Mouse (Mus musculus) neural tube, embryonic 14.5 days (tissue): ENCODE measurements around the gene Mta3. TPM values are rescaled to one million over a fixed set of nuclear protein-coding genes. Genes with fewer than 3 reads are reported as not detected.

Source experiments
- ATAC-seq: fragments of 200-750 bp; cut with Nextera tagmentation; 2 replicates; pipeline ENCODE4 v1.8.0; 2017; ENCODE audit warnings: low read depth, mild to moderate bottlenecking, moderate TSS enrichment, moderate library complexity
- H3K27ac ChIP-seq: fragments of 300-500 bp; sonication (generic); 2 replicates; pipeline ENCODE4 v1.5.1; 2014; ENCODE audit warnings: low read depth, mild to moderate bottlenecking, control low read depth, low read length, moderate library complexity, mixed read lengths
- H3K27me3 ChIP-seq: fragments of 300-500 bp; sonication (generic); 2 replicates; pipeline ENCODE4 v1.6.1; 2014; ENCODE audit warnings: low read length; ENCODE audit not compliant: control insufficient read depth, insufficient read depth
- H3K36me3 ChIP-seq: fragments of 300-500 bp; sonication (generic); 2 replicates; pipeline ENCODE4 v1.6.1; 2014; ENCODE audit warnings: low read length, mixed read lengths; ENCODE audit not compliant: control insufficient read depth, insufficient read depth
- H3K4me1 ChIP-seq: fragments of 300-500 bp; sonication (generic); 2 replicates; pipeline ENCODE4 v1.6.1; 2014; ENCODE audit warnings: low read length; ENCODE audit not compliant: control insufficient read depth, insufficient read depth
- H3K4me2 ChIP-seq: fragments of 300-500 bp; sonication (generic); 2 replicates; pipeline ENCODE4 v1.6.1; 2014; ENCODE audit warnings: mild to moderate bottlenecking, low read depth, low read length, control low read depth
- H3K4me3 ChIP-seq: fragments of 300-500 bp; sonication (generic); 2 replicates; pipeline ENCODE4 v1.5.1; 2014; ENCODE audit warnings: low read depth, low read length, control low read depth, mixed read lengths
- H3K9ac ChIP-seq: fragments of 300-500 bp; sonication (generic); replicated peaks from 2 replicates; pipeline ENCODE4 v1.6.1; 2014; ENCODE audit warnings: low read depth, mild to moderate bottlenecking, control low read depth, low read length, mixed read lengths
- H3K9me3 ChIP-seq: fragments of 300-500 bp; sonication (generic); 2 replicates; pipeline ENCODE4 v1.6.1; 2016; ENCODE audit warnings: low read length; ENCODE audit not compliant: control insufficient read depth
- WGBS: fragments of 180-500 bp; shearing (Covaris S2); extraction: QIAGEN DNeasy Blood & Tissue Kit; methylation state at CpG from one replicate; pipeline ENCODE4 v1.1.7; 2014; 5-methylcytosine and 5-hydroxymethylcytosine counted together
- polyA plus RNA-seq: library from polyadenylated mRNA; unstranded; fragments of >200 nt; fragmentation: Nextera tagmentation; extraction: Ambion mirVana; gene quantifications from 2 replicates; pipeline ENCODE4 v1.2.1, GENCODE M21; 2014

The Mta3 gene
- polyA plus RNA-seq, 1 experiment from 2014 or later, result 35.0 TPM

DNA sequence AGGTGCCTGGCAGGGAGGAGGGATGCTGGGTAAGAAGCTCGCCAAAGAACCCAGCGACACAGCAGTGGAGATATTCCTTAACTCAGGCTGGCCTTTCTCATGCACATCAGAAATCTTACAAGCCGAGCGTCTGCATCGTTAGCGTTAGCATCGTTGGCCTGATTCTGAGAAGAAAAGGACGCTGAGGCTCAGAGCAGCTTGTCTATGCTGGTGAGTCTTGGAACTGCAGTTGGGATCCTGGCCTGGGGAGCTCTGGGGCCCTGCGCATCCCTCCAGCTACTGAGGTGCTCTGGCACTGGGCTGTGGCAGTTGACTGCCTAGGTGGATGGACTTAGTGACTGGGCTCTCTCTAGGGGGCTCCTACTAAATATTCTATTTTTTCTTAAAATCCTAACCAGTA, 133.2 kb downstream of the Mta3 start:
- no peak overlapping the region for H3K4me2 ChIP-seq
- ATAC-seq, result no peak
- H3K27me3 ChIP-seq, result no peaks in the 10 kb centered on the region
- 57% methylated on average over 9 of the region's 9 CpGs for WGBS
- no peak overlapping the region for H3K4me3 ChIP-seq
- H3K36me3 ChIP-seq, result no peaks in the 10 kb centered on the region
- H3K9me3 ChIP-seq, result no peaks in the 10 kb centered on the region
- no peak overlapping the region for H3K9ac ChIP-seq
- H3K4me1 ChIP-seq, result no peaks in the 10 kb centered on the region
- no peak overlapping the region for H3K27ac ChIP-seq

DNA sequence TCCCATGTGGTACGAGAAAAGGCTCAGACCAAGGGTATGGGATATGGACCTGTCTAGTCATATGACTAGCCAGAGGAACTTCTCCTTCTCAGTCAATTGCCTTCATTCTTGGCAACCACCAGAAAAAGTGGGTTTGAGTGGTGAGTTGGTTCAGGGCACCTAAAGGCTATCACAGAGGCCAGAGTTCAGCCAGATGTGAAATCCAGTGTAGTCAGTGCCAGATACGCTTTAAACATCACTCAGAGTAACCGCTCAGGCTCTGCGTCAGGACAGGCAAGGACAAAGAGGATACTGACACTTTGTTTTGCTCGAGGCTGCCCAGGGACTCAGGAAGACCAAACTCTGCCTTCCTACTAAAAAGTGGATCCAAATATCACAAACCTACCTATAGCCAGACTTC, 135.0 kb downstream of the Mta3 start:
- Histone ChIP-seq H3K4me1 (no peaks in the 10 kb centered on the region), H3K9me3 (no peaks in the 10 kb centered on the region), H3K27ac (no peak overlapping the region), H3K27me3 (no peaks in the 10 kb centered on the region), H3K4me2 (no peak overlapping the region), H3K36me3 (no peaks in the 10 kb centered on the region), H3K9ac (no peak overlapping the region), H3K4me3 (no peak overlapping the region)
- 85% methylated on average over 5 of the region's 5 CpGs for WGBS
- no peak for ATAC-seq

DNA sequence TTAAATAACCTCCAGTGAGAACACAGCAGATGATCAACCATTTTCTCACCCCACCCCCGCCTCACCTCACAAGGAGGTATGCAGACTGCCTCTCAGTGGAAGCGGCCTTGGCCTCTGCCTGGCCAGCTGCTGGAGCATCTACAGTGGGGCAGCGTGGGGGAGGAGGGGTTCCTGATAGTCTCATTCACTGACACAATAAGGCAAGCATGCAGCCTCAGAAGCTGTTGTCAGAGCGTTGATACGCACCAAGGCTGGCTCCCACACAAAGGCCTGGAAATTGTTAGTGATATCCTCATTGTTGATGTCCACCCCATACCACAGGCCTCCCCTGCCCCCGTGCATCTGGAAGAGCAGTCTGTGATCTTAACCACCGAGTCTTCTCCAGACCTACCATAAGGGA, 137.8 kb downstream of the Mta3 start:
- no peaks in the 10 kb centered on the region for H3K4me1 ChIP-seq
- no peak overlapping the region for H3K4me3 ChIP-seq
- no peaks in the 10 kb centered on the region for H3K27me3 ChIP-seq
- H3K4me2 ChIP-seq, result no peak overlapping the region
- no peak overlapping the region for H3K27ac ChIP-seq
- WGBS, result 65% methylated on average over 7 of the region's 7 CpGs
- H3K9me3 ChIP-seq, result no peaks in the 10 kb centered on the region
- no peaks in the 10 kb centered on the region for H3K36me3 ChIP-seq
- no peak overlapping the region for H3K9ac ChIP-seq
- no peak for ATAC-seq

DNA sequence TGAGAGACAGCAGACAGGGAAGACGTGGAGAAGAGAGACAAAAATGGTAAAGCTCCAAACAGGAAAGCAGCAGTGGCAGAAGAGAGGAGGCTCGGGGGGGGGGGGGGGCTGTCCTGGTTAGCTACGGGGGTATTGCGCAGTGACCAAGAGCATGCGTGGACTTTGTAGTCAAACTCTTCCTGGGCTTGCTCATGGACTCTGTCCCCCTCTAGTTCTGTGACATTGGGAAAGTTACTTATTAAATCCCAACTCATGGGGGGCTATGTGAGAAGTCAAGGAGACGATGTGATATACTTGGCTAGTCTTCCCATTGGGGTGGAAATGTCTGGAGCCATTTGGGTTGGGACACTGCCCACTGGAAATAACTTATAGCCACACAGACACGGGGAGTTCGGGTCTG, 139.6 kb downstream of the Mta3 start:
- no peaks in the 10 kb centered on the region for H3K9me3 ChIP-seq
- no peaks in the 10 kb centered on the region for H3K27me3 ChIP-seq
- WGBS, result 86% methylated on average over 8 of the region's 8 CpGs
- no peak overlapping the region for H3K4me3 ChIP-seq
- H3K27ac ChIP-seq, result no peak overlapping the region
- no peak overlapping the region for H3K9ac ChIP-seq
- no peaks in the 10 kb centered on the region for H3K36me3 ChIP-seq
- ATAC-seq, result no peak
- no peak overlapping the region for H3K4me2 ChIP-seq
- H3K4me1 ChIP-seq, result 0 out of 2 replicates have a peak, but pooled peaks cover 3% of the 10 kb centered on the region

DNA sequence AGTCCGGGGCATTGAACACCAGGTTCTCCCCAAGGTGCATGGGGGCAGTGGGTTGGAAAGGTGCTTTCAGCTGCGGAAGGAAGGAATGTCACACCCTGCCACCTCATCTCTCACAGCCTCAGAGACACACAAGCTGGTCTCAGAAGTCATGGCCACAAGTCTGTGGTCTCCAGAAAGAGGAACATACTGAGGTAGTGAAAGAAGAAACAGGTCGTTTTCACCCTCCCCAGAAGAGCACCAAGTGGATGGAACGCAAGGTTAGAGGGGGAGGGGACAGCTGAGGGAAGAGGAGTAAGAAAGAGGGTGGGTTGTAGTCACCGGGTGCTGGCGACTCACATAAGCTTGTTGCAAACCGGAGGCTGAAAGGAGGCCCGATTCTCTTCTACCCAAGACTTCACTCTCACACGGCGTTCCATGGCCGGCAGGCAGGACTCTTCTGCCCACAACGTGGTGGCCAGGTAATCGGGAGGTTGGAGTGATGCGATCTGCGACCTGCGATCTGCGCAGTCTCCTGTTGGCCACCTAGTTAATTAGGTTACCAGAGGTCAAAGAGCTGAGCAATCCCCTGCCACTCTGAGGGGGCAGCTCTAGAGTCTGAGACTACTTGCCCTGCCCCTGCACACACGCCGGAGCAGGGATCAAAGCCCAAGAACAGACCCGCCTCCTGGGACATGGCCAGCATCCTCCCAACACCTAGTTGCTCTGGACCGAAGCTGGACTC, 140.5 kb downstream of the Mta3 start:
- no peak overlapping the region for H3K4me2 ChIP-seq
- H3K4me1 ChIP-seq, result 0 out of 2 replicates have a peak, but pooled peaks cover 3% of the 10 kb centered on the region
- ATAC-seq, result no peak
- H3K9ac ChIP-seq, result no peak overlapping the region
- H3K27ac ChIP-seq, result no peak overlapping the region
- H3K9me3 ChIP-seq, result no peaks in the 10 kb centered on the region
- no peak overlapping the region for H3K4me3 ChIP-seq
- H3K27me3 ChIP-seq, result no peaks in the 10 kb centered on the region
- no peaks in the 10 kb centered on the region for H3K36me3 ChIP-seq
- 85% methylated on average over 21 of the region's 21 CpGs for WGBS

DNA sequence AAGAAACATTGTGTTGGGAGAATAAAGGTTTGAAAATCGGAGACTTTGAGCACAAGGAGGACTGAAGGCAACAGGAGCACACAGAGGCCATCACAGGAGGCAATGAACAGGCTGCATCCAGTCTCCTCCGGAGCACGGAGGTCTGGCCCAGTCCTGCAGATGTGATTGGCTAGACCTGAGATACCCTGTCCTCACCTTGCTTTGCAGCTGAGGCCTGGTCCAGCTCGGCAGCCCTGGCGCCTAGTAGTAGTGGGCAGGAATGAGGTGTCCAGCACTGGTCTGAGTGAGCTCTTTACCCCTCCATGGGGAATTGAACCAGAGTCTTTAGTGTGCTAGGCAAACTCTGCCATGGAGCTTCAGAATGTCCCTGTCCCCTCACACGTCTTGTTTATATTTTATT, 141.1 kb downstream of the Mta3 start:
- no peaks in the 10 kb centered on the region for H3K36me3 ChIP-seq

DNA sequence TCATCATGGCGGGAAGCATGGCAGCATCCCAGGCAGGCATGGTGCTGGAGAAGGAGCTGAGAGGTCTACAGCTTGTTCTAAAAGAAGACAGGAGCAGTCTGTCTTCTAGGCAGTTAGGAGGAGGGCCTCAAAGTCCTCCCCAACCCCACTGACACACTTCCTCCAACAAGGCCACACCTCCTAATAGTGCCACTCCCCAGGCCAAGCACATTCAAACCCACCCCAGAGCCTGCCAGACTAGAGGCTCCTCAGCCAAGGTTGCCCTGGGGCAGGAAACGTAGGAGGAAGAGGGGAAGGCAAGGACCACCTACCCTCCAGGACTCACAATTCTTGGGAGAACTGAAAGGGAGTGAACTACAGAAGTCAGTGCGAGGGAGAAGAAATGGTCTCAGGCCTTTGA, 141.9 kb downstream of the Mta3 start, which contains the start of gene Haao:
Gene Haao, minus strand, starts transcription at position 149 of the 400 bp plus-strand sequence.
- H3K27me3 ChIP-seq, result no peaks in the 10 kb centered on the region
- no peak within 1 kb of the TSS for H3K27ac ChIP-seq
- 0 out of 2 replicates have a peak, but pooled peaks cover 3% of the 10 kb centered on the region for H3K4me1 ChIP-seq
- WGBS, result 86% methylated on average over 3 of the region's 3 CpGs
- H3K4me2 ChIP-seq, result no peak within 1 kb of the TSS
- H3K9me3 ChIP-seq, result no peaks in the 10 kb centered on the region
- H3K36me3 ChIP-seq, result no peaks in the 10 kb centered on the region
- no peak within 1 kb of the TSS for H3K4me3 ChIP-seq
- ATAC-seq, result no peak
- H3K9ac ChIP-seq, result no peak within 1 kb of the TSS

More for the DNA sequence above, 141.1 kb downstream of the Mta3 start:
- WGBS, result 87% methylated on average over 6 of the region's 6 CpGs
- no peaks in the 10 kb centered on the region for H3K9me3 ChIP-seq
- H3K4me1 ChIP-seq, result 0 out of 2 replicates have a peak, but pooled peaks cover 3% of the 10 kb centered on the region
- no peak overlapping the region for H3K4me2 ChIP-seq
- no peak overlapping the region for H3K27ac ChIP-seq
- H3K27me3 ChIP-seq, result no peaks in the 10 kb centered on the region
- no peak overlapping the region for H3K9ac ChIP-seq
- no peak overlapping the region for H3K4me3 ChIP-seq
- no peak for ATAC-seq

DNA sequence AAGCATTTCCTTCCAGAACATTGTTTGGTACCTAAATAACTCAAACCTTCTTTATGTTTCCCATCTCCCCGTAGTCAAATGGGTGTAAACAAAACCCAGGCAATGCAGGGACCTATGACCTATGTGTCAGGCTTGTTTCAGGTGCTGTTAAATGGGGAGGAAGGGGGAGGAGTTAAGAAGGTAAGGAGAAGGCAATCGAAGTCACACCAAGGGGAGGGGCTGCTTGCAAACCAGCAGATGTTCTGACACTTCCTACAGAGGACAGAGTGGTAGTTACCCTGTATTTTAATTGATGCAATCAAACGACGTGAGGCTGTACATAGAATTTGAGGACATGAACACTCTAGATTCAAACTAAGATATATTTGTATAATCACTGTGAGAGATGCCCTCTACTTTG, 142.5 kb downstream of the Mta3 start:
- no peak overlapping the region for H3K4me3 ChIP-seq
- H3K9me3 ChIP-seq, result no peaks in the 10 kb centered on the region
- no peak overlapping the region for H3K4me2 ChIP-seq
- WGBS, result 60% methylated on average over 4 of the region's 4 CpGs
- H3K9ac ChIP-seq, result no peak overlapping the region
- 0 out of 2 replicates have a peak, but pooled peaks cover 3% of the 10 kb centered on the region for H3K4me1 ChIP-seq
- H3K27ac ChIP-seq, result no peak overlapping the region
- ATAC-seq, result no peak
- no peaks in the 10 kb centered on the region for H3K27me3 ChIP-seq
- H3K36me3 ChIP-seq, result no peaks in the 10 kb centered on the region

DNA sequence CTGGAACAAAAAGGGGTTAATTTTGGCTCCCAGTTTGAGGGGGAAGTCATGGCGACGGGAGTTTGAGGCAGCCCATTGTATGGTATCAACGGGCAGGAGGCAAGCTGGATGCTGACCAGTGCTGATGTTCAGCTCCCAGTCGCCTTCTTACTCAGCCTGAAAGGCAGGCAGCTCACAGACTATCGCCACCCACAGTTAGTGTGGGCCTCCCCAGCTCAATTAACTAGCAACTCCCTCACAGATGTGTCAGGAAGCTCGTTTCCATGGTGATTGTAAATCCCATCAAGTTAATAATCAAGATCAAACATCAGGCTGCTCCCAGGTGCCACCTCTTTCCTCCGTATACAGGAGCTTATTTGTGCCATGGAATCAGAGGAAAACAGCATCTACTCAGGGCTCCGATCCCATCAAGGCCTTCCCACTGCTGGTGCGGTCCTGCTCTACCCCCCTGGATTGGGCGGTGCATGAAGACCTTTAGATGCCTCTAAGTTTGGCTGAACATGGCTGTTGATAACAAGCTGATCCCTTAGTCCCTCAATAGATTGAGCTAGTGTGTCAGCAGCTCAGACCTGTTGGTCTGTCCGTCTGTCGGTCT, 143.2 kb downstream of the Mta3 start:
- WGBS, result 53% methylated on average over 12 of the region's 12 CpGs
- Histone ChIP-seq H3K9me3 (no peaks in the 10 kb centered on the region), H3K4me1 (0 out of 2 replicates have a peak, but pooled peaks cover 3% of the 10 kb centered on the region), H3K36me3 (no peaks in the 10 kb centered on the region), H3K27me3 (no peaks in the 10 kb centered on the region), H3K4me3 (no peak overlapping the region), H3K9ac (no peak overlapping the region), H3K4me2 (no peak overlapping the region), H3K27ac (no peak overlapping the region)
- no peak for ATAC-seq
